ENCODE assay signal across 25 mouse cellular contexts in the genomic region with DNA sequence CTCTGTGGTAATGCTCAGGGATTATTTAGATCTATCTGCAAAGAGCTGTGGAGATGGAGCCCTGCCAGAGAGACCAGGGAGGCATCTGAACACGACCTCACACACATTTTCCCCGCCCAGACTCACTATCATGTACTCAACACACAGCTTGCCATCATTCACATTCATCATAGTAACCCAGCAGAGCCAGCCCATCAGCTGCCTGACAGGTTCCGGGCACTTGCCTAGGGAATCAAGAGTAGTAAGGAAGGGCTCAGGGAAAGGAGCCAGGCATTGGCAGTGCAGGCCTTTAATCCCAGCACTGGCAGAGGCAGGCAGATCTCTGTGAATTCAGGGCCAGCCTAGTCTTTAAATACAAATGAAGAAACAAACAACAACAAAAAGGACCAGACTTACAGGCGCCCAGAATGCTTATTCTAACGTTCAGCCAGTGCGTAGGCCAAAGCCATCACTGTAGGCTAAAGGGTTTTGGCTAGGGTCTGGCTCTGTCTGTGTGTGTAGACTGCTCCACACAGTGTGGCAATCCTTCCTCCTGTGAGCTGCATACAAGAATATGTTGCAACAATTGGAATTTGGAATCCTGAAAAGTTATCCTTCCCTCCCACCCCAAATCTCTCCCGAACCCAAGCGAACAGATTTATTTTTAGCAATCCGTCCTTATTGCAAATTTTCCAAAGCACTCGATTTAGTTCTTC. TPM values are rescaled to one million over a fixed set of nuclear protein-coding genes. Genes with fewer than 3 reads are reported as not detected.
DNase-seq lines count a peak whose midpoint lies in the region; ATAC-seq and TF ChIP-seq lines count a peak whose summit lies in the region.
"Had no signal": no experiment of that assay in that cellular context is flagged by ENCODE, and none has a peak within 500 bp of the region (broad histone marks: within the 10 kb centered on the region; RNA-seq: fewer than 3 reads in every experiment).

No protein-coding gene starts in this region.

- H3K4me1 ChIP-seq in forebrain, embryonic 16.5 days (replicated peaks; ENCODE audit: control insufficient read depth, insufficient read depth, low read length) = no peaks in the 10 kb centered on the region
- no peaks in the 10 kb centered on the region for H3K4me1 ChIP-seq in forebrain, embryonic 10.5 days
- H3K4me1 ChIP-seq in liver, postnatal 0 days (ENCODE audit: insufficient read depth) = peaks cover 2% of the 10 kb centered on the region; the same call in 1 of the 2 replicates
- H3K4me1 ChIP-seq: embryonic facial prominence, embryonic 15.5 days; forebrain, embryonic 13.5 days; heart, embryonic 15.5 days; hindbrain, embryonic 13.5 days had no signal

- H3K9ac ChIP-seq in forebrain, embryonic 16.5 days (replicated peaks; ENCODE audit: low read depth, low read length) = no peak overlapping the region
- H3K9ac ChIP-seq in liver, postnatal 0 days (replicated peaks) = no peak overlapping the region
- H3K9ac ChIP-seq: embryonic facial prominence, embryonic 15.5 days; forebrain, embryonic 13.5 days; heart, embryonic 15.5 days; hindbrain, embryonic 13.5 days had no signal

- no peaks in the 10 kb centered on the region for H3K36me3 ChIP-seq in forebrain, embryonic 16.5 days (ENCODE audit: control insufficient read depth, insufficient read depth)
- H3K36me3 ChIP-seq in forebrain, embryonic 10.5 days (replicated peaks) = no peaks in the 10 kb centered on the region
- H3K36me3 ChIP-seq in liver, postnatal 0 days (replicated peaks; ENCODE audit: insufficient read depth, low read length) = no peaks in the 10 kb centered on the region
- H3K36me3 ChIP-seq: embryonic facial prominence, embryonic 15.5 days; heart, embryonic 15.5 days; hindbrain, embryonic 13.5 days had no signal

- no peak overlapping the region for H3K4me3 ChIP-seq in forebrain, embryonic 16.5 days (replicated peaks; ENCODE audit: low read length)
- H3K4me3 ChIP-seq in forebrain, embryonic 10.5 days = no peak overlapping the region
- no peak overlapping the region for H3K4me3 ChIP-seq in liver, postnatal 0 days (ENCODE audit: low read depth, low read length)
- H3K4me3 ChIP-seq: embryonic facial prominence, embryonic 15.5 days; erythroblast, embryonic 14.5 days; forebrain, embryonic 13.5 days; heart, adult 2 months; heart, embryonic 15.5 days; hindbrain, embryonic 13.5 days had no signal

- TF ChIP-seq EP300 in liver, postnatal 0 days (IDR thresholded peaks at IDR 0.05; ENCODE audit: low read depth) = no peak

- ATAC-seq in forebrain, embryonic 16.5 days = peak; percentile 47
- peak; percentile 73 for ATAC-seq in liver, postnatal 0 days
- ATAC-seq: activated CD4-positive, CD25-positive, alpha-beta regulatory T cell, adult 4 months; forebrain, embryonic 13.5 days; hindbrain, postnatal 0 days; Patski had no signal

- H3K4me2 ChIP-seq in forebrain, embryonic 16.5 days (ENCODE audit: low read length) = no peak overlapping the region
- H3K4me2 ChIP-seq in liver, postnatal 0 days (ENCODE audit: low read depth, low read length) = no peak overlapping the region
- H3K4me2 ChIP-seq: embryonic facial prominence, embryonic 15.5 days; forebrain, embryonic 13.5 days; heart, embryonic 11.5 days; heart, embryonic 15.5 days; hindbrain, embryonic 13.5 days had no signal

- TF ChIP-seq CTCF in liver, postnatal 0 days (IDR thresholded peaks at IDR 0.05; ENCODE audit: low read depth) = no peak

- H3K27me3 ChIP-seq in forebrain, embryonic 16.5 days (replicated peaks; ENCODE audit: control insufficient read depth, insufficient read depth, low read length) = no peaks in the 10 kb centered on the region
- H3K27me3 ChIP-seq in forebrain, embryonic 10.5 days (ENCODE audit: poor library complexity, severe bottlenecking) = peaks cover 4% of the 10 kb centered on the region; the same call in 1 of the 2 replicates
- H3K27me3 ChIP-seq in liver, postnatal 0 days (ENCODE audit: insufficient read depth, low read length) = 0 out of 2 replicates have a peak, but pooled peaks cover 2% of the 10 kb centered on the region
- H3K27me3 ChIP-seq: embryonic facial prominence, embryonic 15.5 days; forebrain, embryonic 13.5 days; heart, embryonic 15.5 days; Patski had no signal

- no peaks in the 10 kb centered on the region for H3K9me3 ChIP-seq in forebrain, embryonic 16.5 days (ENCODE audit: control insufficient read depth, low read length)
- H3K9me3 ChIP-seq in forebrain, embryonic 10.5 days = no peaks in the 10 kb centered on the region
- no peaks in the 10 kb centered on the region for H3K9me3 ChIP-seq in liver, postnatal 0 days (ENCODE audit: low read length)
- H3K9me3 ChIP-seq: embryonic facial prominence, embryonic 15.5 days; forebrain, embryonic 13.5 days; heart, embryonic 15.5 days; hindbrain, embryonic 13.5 days had no signal

- no peak for DNase-seq in forebrain, embryonic 10.5 days (ENCODE audit: extremely low spot score, low spot score)
- DNase-seq in liver, postnatal 0 days = no peak
- DNase-seq in liver (no peak), 3T3-L1 (ENCODE audit: low read depth, low spot score) (peak; percentile 4)
- peak; percentile 62 for DNase-seq in fat pad, adult 2 months (ENCODE audit: extremely low read depth, low read depth, low spot score)
- DNase-seq in cerebellum, adult 9-11 months = no peak
- DNase-seq: adrenal gland, adult 2 months; adrenal gland, postnatal 25 days; cerebellum, adult 2 months; cerebellum, postnatal 14 days; embryo, embryonic 11 days; gastrocnemius, postnatal 14 days; heart, adult 2 months; heart, postnatal 14 days had no signal

- WGBS in forebrain, embryonic 16.5 days = 84% methylated on average over 10 of the region's 10 CpGs
- WGBS in forebrain, embryonic 10.5 days = 85% methylated on average over 10 of the region's 10 CpGs
- 72% methylated on average over 10 of the region's 10 CpGs for WGBS in liver, postnatal 0 days (ENCODE audit: insufficient replicate concordance)

- no peak overlapping the region for H3K27ac ChIP-seq in forebrain, embryonic 16.5 days (ENCODE audit: low read length)
- H3K27ac ChIP-seq in forebrain, embryonic 10.5 days = no peak overlapping the region
- H3K27ac ChIP-seq in liver, postnatal 0 days (ENCODE audit: low read depth) = no peak overlapping the region
- H3K27ac ChIP-seq: embryonic facial prominence, embryonic 15.5 days; forebrain, embryonic 13.5 days; heart, adult 2 months; heart, embryonic 15.5 days; hindbrain, embryonic 13.5 days; hindbrain, postnatal 0 days had no signal

RNA-seq across cellular contexts. Expression of gene Lhx2, which starts 48.6 kb away (rescaled TPM):
- polyA plus RNA-seq in forebrain, embryonic 16.5 days (2015; fragmentation: Nextera tagmentation; extraction: Ambion mirVana) = 69.7 and 90.4 TPM in 2 replicates
- polyA plus RNA-seq in forebrain, embryonic 10.5 days (2016; fragmentation: Nextera tagmentation; extraction: Ambion mirVana) = 108 and 115 TPM in 2 replicates
- 1.7 and 2.8 TPM in 2 replicates for polyA plus RNA-seq in liver, postnatal 0 days (2015; fragmentation: Nextera tagmentation; extraction: Ambion mirVana)
- polyA plus RNA-seq: activated CD4-positive, CD25-positive, alpha-beta regulatory T cell, adult 4 months; adrenal gland, adult 2 months; heart, adult 2 months; intestine, embryonic 14.5 days had no signal

Comparison
In these comparisons a context has a peak if more than half of its experiments do, and no peak if none do; other contexts are left out.
1. DNase-seq: peak in 3T3-L1 (single experiment) and fat pad, adult 2 months (single experiment); none in forebrain, embryonic 10.5 days (single experiment), liver, postnatal 0 days (single experiment), liver (single experiment) and cerebellum, adult 9-11 months (single experiment).
2. RNA of gene Lhx2, which starts 48.6 kb away (polyA plus RNA-seq): 108 to 115 TPM in forebrain, embryonic 10.5 days and 69.7 to 90.4 TPM in forebrain, embryonic 16.5 days; 1.7 to 2.8 TPM in liver, postnatal 0 days; every median in the first group is over 10 times any median in the second.